In the genomic region with DNA sequence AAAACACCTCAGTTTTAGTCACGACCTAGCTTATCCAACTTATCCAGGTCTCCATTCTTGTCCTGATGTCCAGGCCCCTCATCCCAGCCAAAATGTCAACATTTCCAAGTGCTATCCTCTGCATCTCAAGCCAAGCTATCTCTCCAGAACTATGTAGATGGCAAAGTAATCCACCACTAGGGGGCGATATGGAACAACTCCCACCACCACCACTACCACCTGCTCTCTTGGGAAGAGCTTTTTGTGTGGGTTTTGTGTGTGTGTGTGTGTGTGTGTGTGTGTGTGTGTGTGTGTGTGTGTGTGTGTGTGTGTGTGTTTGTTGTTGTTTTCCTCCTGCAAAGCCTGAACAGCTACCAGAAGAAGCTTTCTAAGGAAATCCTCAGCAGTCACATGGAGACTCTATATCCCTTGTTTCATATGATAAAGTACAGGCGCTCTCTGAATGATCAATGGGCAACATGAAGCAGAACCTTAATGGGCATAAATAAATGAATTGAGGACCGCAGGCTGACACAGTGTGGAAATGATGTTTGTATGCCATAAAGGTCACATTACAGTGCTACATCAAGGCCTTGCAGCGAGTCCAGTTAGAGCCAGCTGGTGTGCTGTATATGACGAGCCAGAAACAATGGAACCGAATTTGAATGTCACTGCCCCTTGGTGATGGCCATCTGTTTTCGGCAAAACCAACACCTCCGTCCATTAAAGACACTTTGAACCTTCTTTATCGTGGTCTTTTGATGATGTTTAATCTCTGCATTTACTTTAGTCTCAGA, we compare ENCODE assay signal across 9 mouse cellular contexts.
DNase-seq lines count a peak whose midpoint lies in the region; ATAC-seq and TF ChIP-seq lines count a peak whose summit lies in the region.
"Had no signal": no experiment of that assay in that cellular context is flagged by ENCODE, and none has a peak within 500 bp of the region (broad histone marks: within the 10 kb centered on the region; RNA-seq: fewer than 3 reads in every experiment).

No protein-coding gene starts in this region.

- no peak overlapping the region for H3K4me3 ChIP-seq in midbrain, embryonic 10.5 days
- no peak overlapping the region for H3K4me3 ChIP-seq in midbrain, embryonic 15.5 days
- no peak overlapping the region for H3K4me3 ChIP-seq in hindbrain, embryonic 12.5 days
- H3K4me3 ChIP-seq in liver, postnatal 0 days (ENCODE audit: low read depth, low read length), result no peak overlapping the region
- H3K4me3 ChIP-seq: midbrain, embryonic 12.5 days had no signal

- TF ChIP-seq CTCF in liver, postnatal 0 days (IDR thresholded peaks at IDR 0.05; ENCODE audit: low read depth), result peak; percentile 96

- TF ChIP-seq EP300 in liver, postnatal 0 days (IDR thresholded peaks at IDR 0.05; ENCODE audit: low read depth), result no peak

- ATAC-seq in midbrain, embryonic 15.5 days (replicated peaks), result no peak
- peak; percentile 80 for ATAC-seq in common myeloid progenitor, adult 5-6 weeks (replicated peaks; ENCODE audit: low read depth, poor library complexity, severe bottlenecking)
- ATAC-seq in hindbrain, embryonic 12.5 days (ENCODE audit: low FRiP score), result 0 out of 2 replicates have a peak, but pooled peaks have one; percentile 18
- peak; percentile 84 for ATAC-seq in liver, postnatal 0 days

- WGBS in midbrain, embryonic 10.5 days, result 79% methylated on average over 10 of the region's 10 CpGs
- 68% methylated on average over 10 of the region's 10 CpGs for WGBS in midbrain, embryonic 15.5 days
- 74% methylated on average over 10 of the region's 10 CpGs for WGBS in hindbrain, embryonic 12.5 days
- WGBS in liver, postnatal 0 days (ENCODE audit: insufficient replicate concordance), result 71% methylated on average over 10 of the region's 10 CpGs

- peaks cover 14% of the 10 kb centered on the region for H3K4me1 ChIP-seq in midbrain, embryonic 10.5 days
- H3K4me1 ChIP-seq in midbrain, embryonic 15.5 days, result no peaks in the 10 kb centered on the region
- H3K4me1 ChIP-seq in hindbrain, embryonic 12.5 days, result peaks cover 4% of the 10 kb centered on the region; the same call in 1 of the 2 replicates
- H3K4me1 ChIP-seq in liver, postnatal 0 days (ENCODE audit: insufficient read depth), result peaks cover 1% of the 10 kb centered on the region; the same call in 1 of the 2 replicates

- intact Hi-C loops in left cerebral cortex, postnatal 10 days (cut with DNase I), result no loop called here

- H3K27ac ChIP-seq in midbrain, embryonic 10.5 days (replicated peaks), result no peak overlapping the region
- no peak overlapping the region for H3K27ac ChIP-seq in midbrain, embryonic 15.5 days
- H3K27ac ChIP-seq in hindbrain, embryonic 12.5 days, result no peak overlapping the region
- no peak overlapping the region for H3K27ac ChIP-seq in liver, postnatal 0 days (ENCODE audit: low read depth)
- H3K27ac ChIP-seq: midbrain, embryonic 12.5 days had no signal

- H3K9ac ChIP-seq in midbrain, embryonic 15.5 days, result no peak overlapping the region
- no peak overlapping the region for H3K9ac ChIP-seq in hindbrain, embryonic 12.5 days
- no peak overlapping the region for H3K9ac ChIP-seq in liver, postnatal 0 days (replicated peaks)
- H3K9ac ChIP-seq: midbrain, embryonic 12.5 days had no signal

- no peak overlapping the region for H3K4me2 ChIP-seq in midbrain, embryonic 15.5 days
- H3K4me2 ChIP-seq in hindbrain, embryonic 12.5 days (replicated peaks), result no peak overlapping the region
- H3K4me2 ChIP-seq in liver, postnatal 0 days (ENCODE audit: low read depth, low read length), result no peak overlapping the region
- H3K4me2 ChIP-seq: midbrain, embryonic 12.5 days had no signal

- H3K9me3 ChIP-seq in midbrain, embryonic 10.5 days (replicated peaks), result no peaks in the 10 kb centered on the region
- no peaks in the 10 kb centered on the region for H3K9me3 ChIP-seq in midbrain, embryonic 15.5 days
- no peaks in the 10 kb centered on the region for H3K9me3 ChIP-seq in hindbrain, embryonic 12.5 days (replicated peaks)
- H3K9me3 ChIP-seq in liver, postnatal 0 days (ENCODE audit: low read length), result no peaks in the 10 kb centered on the region
- H3K9me3 ChIP-seq: midbrain, embryonic 12.5 days had no signal

- no peaks in the 10 kb centered on the region for H3K36me3 ChIP-seq in midbrain, embryonic 10.5 days
- no peaks in the 10 kb centered on the region for H3K36me3 ChIP-seq in midbrain, embryonic 15.5 days (replicated peaks)
- no peaks in the 10 kb centered on the region for H3K36me3 ChIP-seq in hindbrain, embryonic 12.5 days
- H3K36me3 ChIP-seq in liver, postnatal 0 days (replicated peaks; ENCODE audit: insufficient read depth, low read length), result no peaks in the 10 kb centered on the region
- H3K36me3 ChIP-seq: midbrain, embryonic 12.5 days had no signal

- DNase-seq in midbrain, embryonic 10.5 days (ENCODE audit: low spot score), result peak; percentile 44
- DNase-seq in T-cell, adult 2 months (ENCODE audit: low spot score), result peak; percentile 75
- peak; percentile 72 for DNase-seq in liver, postnatal 0 days
- DNase-seq in spleen, adult 12 weeks (ENCODE audit: low spot score), result peak; percentile 47
- DNase-seq in left cerebral cortex, postnatal 10 days (ENCODE audit: extremely low spot score in 1 of 2, low spot score in 2 of 2), result no peak

- no peaks in the 10 kb centered on the region for H3K27me3 ChIP-seq in midbrain, embryonic 10.5 days (ENCODE audit: low read depth, poor library complexity, severe bottlenecking)
- H3K27me3 ChIP-seq in midbrain, embryonic 15.5 days (replicated peaks), result no peaks in the 10 kb centered on the region
- H3K27me3 ChIP-seq in hindbrain, embryonic 12.5 days, result 0 out of 2 replicates have a peak, but pooled peaks cover 2% of the 10 kb centered on the region
- H3K27me3 ChIP-seq in liver, postnatal 0 days (ENCODE audit: insufficient read depth, low read length), result 0 out of 2 replicates have a peak, but pooled peaks cover 4% of the 10 kb centered on the region
- H3K27me3 ChIP-seq: midbrain, embryonic 12.5 days had no signal

Comparison
In these comparisons a context has a peak if more than half of its experiments do, and no peak if none do; other contexts are left out.
1. DNase-seq: peak in midbrain, embryonic 10.5 days (single experiment), T-cell, adult 2 months (single experiment), liver, postnatal 0 days (single experiment) and spleen, adult 12 weeks (single experiment); none in left cerebral cortex, postnatal 10 days (0 of 2).